Mouse (Mus musculus): ENCODE measurements around the gene Olfr1219. TPM values are rescaled to one million over a fixed set of nuclear protein-coding genes. Genes with fewer than 3 reads are reported as not detected.

Olfr1219 gene
- not detected in 2 replicates for polyA plus RNA-seq (2016; fragmentation: Nextera tagmentation; extraction: Ambion mirVana)

DNA sequence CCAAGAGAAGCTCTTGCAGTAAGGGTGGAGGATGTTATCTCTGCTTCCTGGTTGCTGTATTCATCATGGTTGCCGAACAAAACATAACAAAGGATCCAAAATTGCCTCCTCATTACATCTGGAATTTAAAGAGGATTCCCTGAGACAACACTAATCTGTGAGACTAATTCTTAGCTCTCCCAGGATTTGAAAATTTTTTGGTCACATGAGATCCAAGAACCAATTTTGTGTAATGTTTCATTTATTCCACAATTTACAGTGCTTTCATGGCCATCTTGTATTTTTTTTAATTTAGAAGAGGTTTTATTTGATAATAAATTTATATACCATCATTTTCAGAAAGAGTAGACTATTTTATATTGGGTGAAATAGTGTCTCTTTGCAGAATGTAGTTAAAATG is at the start of gene Olfr1219:
Gene Olfr1219, minus strand, starts transcription at position 101 of the 400 bp plus-strand sequence.
- no peaks in the 10 kb centered on the region for H3K4me1 ChIP-seq
- H3K27me3 ChIP-seq (ENCODE audit: poor library complexity, severe bottlenecking), result no peaks in the 10 kb centered on the region
- no peaks in the 10 kb centered on the region for H3K36me3 ChIP-seq (replicated peaks)
- 68% methylated on average over 1 of the region's 1 CpGs for WGBS
- no peaks in the 10 kb centered on the region for H3K9me3 ChIP-seq
- no peak within 1 kb of the TSS for H3K4me3 ChIP-seq
- no peak within 1 kb of the TSS for H3K27ac ChIP-seq
- DNase-seq (ENCODE audit: extremely low spot score, low spot score), result no peak

DNA sequence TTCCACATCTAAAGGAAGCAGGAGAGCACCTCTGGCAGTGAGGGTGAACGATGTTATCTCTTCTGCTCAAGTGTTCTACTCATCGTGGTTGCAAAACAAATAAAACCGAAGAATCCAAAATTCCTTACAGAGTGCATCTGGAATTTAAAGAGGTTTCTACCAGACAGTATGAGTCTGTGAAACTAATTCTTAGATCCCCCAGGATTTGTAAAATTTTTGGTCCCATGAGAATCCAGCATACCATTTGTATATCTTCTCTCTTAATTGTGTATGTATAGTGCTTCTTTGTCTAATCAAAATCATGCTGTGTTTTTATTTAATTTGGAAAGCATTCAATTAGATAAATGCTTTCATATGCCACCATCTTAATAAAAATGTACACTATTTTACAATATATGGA is 49.6 kb upstream of the Olfr1219 start, which contains the start of gene Olfr1222:
Gene Olfr1222, minus strand, starts transcription at position 101 of the 400 bp plus-strand sequence.
- H3K36me3 ChIP-seq (replicated peaks), result no peaks in the 10 kb centered on the region
- H3K27me3 ChIP-seq (ENCODE audit: poor library complexity, severe bottlenecking), result no peaks in the 10 kb centered on the region
- no peak for DNase-seq (ENCODE audit: extremely low spot score, low spot score)
- 91% methylated on average over 3 of the region's 3 CpGs for WGBS
- H3K27ac ChIP-seq, result no peak within 1 kb of the TSS
- no peaks in the 10 kb centered on the region for H3K9me3 ChIP-seq
- no peak within 1 kb of the TSS for H3K4me3 ChIP-seq
- H3K4me1 ChIP-seq, result no peaks in the 10 kb centered on the region

DNA sequence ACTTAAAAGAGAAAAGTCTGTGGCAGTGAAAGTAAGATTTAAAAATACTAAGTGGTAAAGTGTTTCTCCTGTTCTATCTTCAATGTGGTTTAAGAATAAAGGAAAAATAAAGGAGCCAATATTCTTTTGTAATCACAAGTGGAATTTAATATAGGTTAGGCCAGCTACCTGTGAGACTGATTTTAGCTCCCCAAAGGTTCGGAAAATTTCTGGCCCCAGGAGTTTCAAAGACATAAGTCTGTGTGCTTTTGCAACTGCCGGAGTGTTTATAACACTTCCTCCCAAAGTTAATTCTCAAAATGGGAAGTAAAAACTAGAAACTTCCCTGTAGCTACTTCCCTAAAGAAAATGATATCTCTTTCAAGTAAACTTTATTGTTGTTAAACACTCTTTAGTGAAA is 33.9 kb upstream of the Olfr1219 start, which contains the start of gene Olfr1221:
Gene Olfr1221, minus strand, starts transcription at position 101 of the 400 bp plus-strand sequence.
- DNase-seq (ENCODE audit: extremely low spot score, low spot score), result no peak
- H3K4me3 ChIP-seq, result no peak within 1 kb of the TSS
- H3K27me3 ChIP-seq (ENCODE audit: poor library complexity, severe bottlenecking), result no peaks in the 10 kb centered on the region
- no peak within 1 kb of the TSS for H3K27ac ChIP-seq
- H3K36me3 ChIP-seq (replicated peaks), result no peaks in the 10 kb centered on the region
- H3K9me3 ChIP-seq, result no peaks in the 10 kb centered on the region
- H3K4me1 ChIP-seq, result no peaks in the 10 kb centered on the region
- 94% methylated on average over 2 of the region's 2 CpGs for WGBS

- no peak for DNase-seq (ENCODE audit: extremely low spot score, low spot score)
- no peaks in the 10 kb centered on the region for H3K27me3 ChIP-seq (ENCODE audit: poor library complexity, severe bottlenecking)
- 87% methylated on average over 3 of the region's 3 CpGs for WGBS
- no peaks in the 10 kb centered on the region for H3K4me1 ChIP-seq
- H3K27ac ChIP-seq, result no peak within 1 kb of the TSS
- H3K36me3 ChIP-seq (replicated peaks), result no peaks in the 10 kb centered on the region
- H3K9me3 ChIP-seq, result no peaks in the 10 kb centered on the region
- no peak within 1 kb of the TSS for H3K4me3 ChIP-seq
Measured at GRCm38 (mm10) chr2:89106735-89107134, 23.4 kb upstream of the Olfr1219 start, which contains the start of gene Olfr1220. Olfr1220 (minus strand) TSS chr2:89106835.

GRCm38 (mm10) chr2:89105651-89106050 is 22.3 kb upstream of the Olfr1219 start:
- Histone ChIP-seq H3K36me3 (replicated peaks) (no peaks in the 10 kb centered on the region), H3K4me1 (no peaks in the 10 kb centered on the region), H3K27ac (no peak overlapping the region), H3K27me3 (ENCODE audit: poor library complexity, severe bottlenecking) (no peaks in the 10 kb centered on the region), H3K9me3 (no peaks in the 10 kb centered on the region), H3K4me3 (no peak overlapping the region)
- no peak for DNase-seq (ENCODE audit: extremely low spot score, low spot score)

DNA sequence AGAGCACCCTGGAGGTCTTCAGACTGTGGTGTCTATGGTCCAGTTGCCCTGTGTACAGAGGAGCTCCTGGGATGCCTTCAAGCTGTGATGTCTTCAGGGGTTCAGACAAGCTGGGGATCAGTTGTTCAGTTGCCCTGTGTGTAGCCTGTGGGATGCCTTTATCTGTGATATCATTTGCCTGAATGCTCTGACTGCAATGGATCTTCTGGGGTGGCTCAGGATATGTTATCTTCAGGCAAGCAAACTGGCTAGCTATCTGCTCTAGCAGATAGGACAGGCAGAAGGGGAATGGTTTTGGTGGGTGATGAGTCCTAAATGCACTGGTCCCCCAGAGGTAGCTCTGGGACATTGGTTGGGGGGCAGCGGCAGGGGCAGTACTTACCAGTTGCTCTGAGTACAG is 10.5 kb upstream of the Olfr1219 start:
- 100% methylated on average over 1 of the region's 1 CpGs for WGBS
- Histone ChIP-seq H3K4me3 (no peak overlapping the region), H3K27me3 (ENCODE audit: poor library complexity, severe bottlenecking) (no peaks in the 10 kb centered on the region), H3K9me3 (no peaks in the 10 kb centered on the region), H3K27ac (no peak overlapping the region), H3K4me1 (no peaks in the 10 kb centered on the region), H3K36me3 (replicated peaks) (no peaks in the 10 kb centered on the region)
- DNase-seq (ENCODE audit: extremely low spot score, low spot score), result no peak

DNA sequence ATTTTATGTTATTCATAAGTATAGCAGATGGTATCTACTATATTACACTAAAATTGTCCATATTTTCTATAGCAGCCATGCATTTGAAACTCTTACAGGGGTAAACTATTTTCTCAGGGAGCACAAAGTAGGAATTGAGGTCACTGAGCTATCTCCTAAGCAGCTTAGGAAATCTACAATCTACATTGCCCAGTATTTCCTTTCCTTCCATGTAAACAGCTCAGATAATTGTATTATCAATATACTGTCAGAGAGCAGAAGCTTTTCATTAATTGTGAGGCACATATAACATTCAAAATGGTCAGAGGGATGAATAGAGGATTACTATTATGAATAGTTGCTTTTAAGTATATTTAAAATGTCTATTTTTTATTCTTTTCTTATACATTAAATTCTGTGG is 1.8 kb downstream of the Olfr1219 start:
- Histone ChIP-seq H3K36me3 (replicated peaks) (no peaks in the 10 kb centered on the region), H3K27ac (no peak overlapping the region), H3K4me3 (no peak overlapping the region), H3K27me3 (ENCODE audit: poor library complexity, severe bottlenecking) (no peaks in the 10 kb centered on the region), H3K4me1 (no peaks in the 10 kb centered on the region), H3K9me3 (no peaks in the 10 kb centered on the region)
- no peak for DNase-seq (ENCODE audit: extremely low spot score, low spot score)

GRCm38 (mm10) chr2:89061087-89061486 is 22.2 kb downstream of the Olfr1219 start, which contains the start of gene Olfr1218:
Olfr1218 (minus strand) TSS chr2:89061187.
- no peaks in the 10 kb centered on the region for H3K4me1 ChIP-seq
- H3K36me3 ChIP-seq (replicated peaks), result no peaks in the 10 kb centered on the region
- H3K4me3 ChIP-seq, result no peak within 1 kb of the TSS

DNA sequence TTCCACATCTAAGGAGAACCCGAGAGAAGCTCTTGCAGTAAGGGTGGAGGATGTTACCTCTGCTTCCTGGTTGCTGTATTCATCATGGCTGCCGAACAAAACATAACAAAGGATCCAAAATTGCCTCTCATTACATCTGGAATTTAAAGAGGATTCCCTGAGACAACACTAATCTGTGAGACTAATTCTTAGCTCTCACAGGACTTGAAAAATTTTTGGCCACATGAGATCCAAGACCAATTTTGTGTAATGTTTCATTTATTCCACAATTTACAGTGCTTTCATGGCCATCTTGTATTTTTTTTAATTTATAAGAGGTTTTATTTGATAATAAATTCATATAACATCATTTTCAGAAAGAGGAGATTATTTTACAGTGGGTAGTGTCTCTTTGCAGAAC is 51.3 kb downstream of the Olfr1219 start, which contains the start of gene Olfr1217:
Gene Olfr1217, minus strand, starts transcription at position 101 of the 400 bp plus-strand sequence.
- no peak within 1 kb of the TSS for H3K4me3 ChIP-seq
- whole genome bisulfite sequencing, result 91% methylated on average over 2 of the region's 2 CpGs
- H3K27ac ChIP-seq, result no peak within 1 kb of the TSS
- no peaks in the 10 kb centered on the region for H3K36me3 ChIP-seq (replicated peaks)
- no peaks in the 10 kb centered on the region for H3K9me3 ChIP-seq
- H3K4me1 ChIP-seq, result no peaks in the 10 kb centered on the region
- DNase-seq (ENCODE audit: extremely low spot score, low spot score), result no peak
- H3K27me3 ChIP-seq (ENCODE audit: poor library complexity, severe bottlenecking), result no peaks in the 10 kb centered on the region

More at GRCm38 (mm10) chr2:89061087-89061486, 22.2 kb downstream of the Olfr1219 start, which contains the start of gene Olfr1218:
- no peaks in the 10 kb centered on the region for H3K9me3 ChIP-seq
- H3K27ac ChIP-seq, result no peak within 1 kb of the TSS
- no peak for DNase-seq (ENCODE audit: extremely low spot score, low spot score)
- no peaks in the 10 kb centered on the region for H3K27me3 ChIP-seq (ENCODE audit: poor library complexity, severe bottlenecking)

Other genes with a start within 250 kb of the Olfr1219 start
- not detected in 2 replicates for gene Olfr1204, start 234.2 kb downstream of the Olfr1219 start, polyA plus RNA-seq (2016; fragmentation: Nextera tagmentation; extraction: Ambion mirVana)
- gene Olfr1206, start 220.3 kb downstream of the Olfr1219 start, polyA plus RNA-seq (2016; fragmentation: Nextera tagmentation; extraction: Ambion mirVana), result not detected in 2 replicates
- not detected in 2 replicates for gene Olfr1208, start 181.2 kb downstream of the Olfr1219 start, polyA plus RNA-seq (2016; fragmentation: Nextera tagmentation; extraction: Ambion mirVana)
- not detected in 2 replicates for gene Olfr1209, start 168.4 kb downstream of the Olfr1219 start, polyA plus RNA-seq (2016; fragmentation: Nextera tagmentation; extraction: Ambion mirVana)
- not detected in 2 replicates for gene Olfr1211, start 145.4 kb downstream of the Olfr1219 start, polyA plus RNA-seq (2016; fragmentation: Nextera tagmentation; extraction: Ambion mirVana)
- gene Olfr1212, start 129.5 kb downstream of the Olfr1219 start, polyA plus RNA-seq (2016; fragmentation: Nextera tagmentation; extraction: Ambion mirVana), result not detected in 2 replicates
- not detected in 2 replicates for gene Gm13762, start 103.2 kb downstream of the Olfr1219 start, polyA plus RNA-seq (2016; fragmentation: Nextera tagmentation; extraction: Ambion mirVana)
- gene Olfr1214, start 90.9 kb downstream of the Olfr1219 start, polyA plus RNA-seq (2016; fragmentation: Nextera tagmentation; extraction: Ambion mirVana), result not detected in 2 replicates
- gene Olfr1215, start 76.5 kb downstream of the Olfr1219 start, polyA plus RNA-seq (2016; fragmentation: Nextera tagmentation; extraction: Ambion mirVana), result not detected in 2 replicates
- gene Olfr1216, start 65.2 kb downstream of the Olfr1219 start, polyA plus RNA-seq (2016; fragmentation: Nextera tagmentation; extraction: Ambion mirVana), result not detected in 2 replicates
- not detected in 2 replicates for gene Olfr1217, start 51.4 kb downstream of the Olfr1219 start, polyA plus RNA-seq (2016; fragmentation: Nextera tagmentation; extraction: Ambion mirVana)
- not detected in 2 replicates for gene Olfr1218, start 22.3 kb downstream of the Olfr1219 start, polyA plus RNA-seq (2016; fragmentation: Nextera tagmentation; extraction: Ambion mirVana)
- gene Olfr1220, start 23.3 kb upstream of the Olfr1219 start, polyA plus RNA-seq (2016; fragmentation: Nextera tagmentation; extraction: Ambion mirVana), result not detected in 2 replicates
- not detected in 2 replicates for gene Olfr1221, start 33.8 kb upstream of the Olfr1219 start, polyA plus RNA-seq (2016; fragmentation: Nextera tagmentation; extraction: Ambion mirVana)
- gene Olfr1222, start 49.5 kb upstream of the Olfr1219 start, polyA plus RNA-seq (2016; fragmentation: Nextera tagmentation; extraction: Ambion mirVana), result not detected in 2 replicates
- not detected in 2 replicates for gene Olfr1223, start 68.0 kb upstream of the Olfr1219 start, polyA plus RNA-seq (2016; fragmentation: Nextera tagmentation; extraction: Ambion mirVana)
- gene Olfr1224-ps1, start 80.6 kb upstream of the Olfr1219 start, polyA plus RNA-seq (2016; fragmentation: Nextera tagmentation; extraction: Ambion mirVana), result not detected in 2 replicates
- gene Olfr1225, start 91.2 kb upstream of the Olfr1219 start, polyA plus RNA-seq (2016; fragmentation: Nextera tagmentation; extraction: Ambion mirVana), result not detected in 2 replicates
- gene Olfr1226, start 116.5 kb upstream of the Olfr1219 start, polyA plus RNA-seq (2016; fragmentation: Nextera tagmentation; extraction: Ambion mirVana), result not detected in 2 replicates
- gene Olfr1228, start 170.5 kb upstream of the Olfr1219 start, polyA plus RNA-seq (2016; fragmentation: Nextera tagmentation; extraction: Ambion mirVana), result not detected in 2 replicates
- gene Olfr1229, start 204.5 kb upstream of the Olfr1219 start, polyA plus RNA-seq (2016; fragmentation: Nextera tagmentation; extraction: Ambion mirVana), result not detected in 2 replicates
- gene Olfr1230, start 213.8 kb upstream of the Olfr1219 start, polyA plus RNA-seq (2016; fragmentation: Nextera tagmentation; extraction: Ambion mirVana), result not detected in 2 replicates
- gene Olfr1231, start 223.6 kb upstream of the Olfr1219 start, polyA plus RNA-seq (2016; fragmentation: Nextera tagmentation; extraction: Ambion mirVana), result not detected in 2 replicates
- gene Olfr1232, start 246.2 kb upstream of the Olfr1219 start, polyA plus RNA-seq (2016; fragmentation: Nextera tagmentation; extraction: Ambion mirVana), result not detected in 2 replicates

All from forebrain, embryonic 10.5 days (tissue).